Comparison of ENCODE assay signal across 19 mouse cellular contexts in the genomic region with DNA sequence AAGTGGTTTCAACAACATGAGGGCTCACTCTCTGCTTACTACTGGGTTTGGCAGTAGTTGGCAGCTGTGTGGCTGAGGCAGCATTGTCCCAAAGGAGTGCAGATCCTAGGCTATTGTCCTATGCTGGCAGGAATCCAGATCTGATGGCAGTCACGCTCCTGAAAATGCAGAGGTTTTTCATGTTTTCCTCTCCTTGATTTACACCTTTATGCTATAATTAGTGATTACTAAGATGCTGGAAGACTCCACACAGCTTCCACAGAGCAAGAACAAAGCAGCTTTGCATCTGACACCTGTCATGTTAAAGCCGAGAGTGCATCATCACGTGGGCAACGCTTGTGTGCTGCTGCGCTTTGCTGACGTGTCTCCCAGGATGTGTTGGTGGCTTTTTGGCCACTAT.
DNase-seq lines count a peak whose midpoint lies in the region; ATAC-seq and TF ChIP-seq lines count a peak whose summit lies in the region.
"Had no signal": no experiment of that assay in that cellular context is flagged by ENCODE, and none has a peak within 500 bp of the region (broad histone marks: within the 10 kb centered on the region; RNA-seq: fewer than 3 reads in every experiment).

No protein-coding gene starts in this region.

- DNase-seq in retina, adult 2 months (ENCODE audit: low read depth, low spot score) = peak; percentile 52
- no peak for DNase-seq in retina, embryonic 14.5 days (ENCODE audit: low spot score)
- DNase-seq in naive thymus-derived CD4-positive, alpha-beta T cell, adult 2 months (ENCODE audit: low read depth) = peak; percentile 53
- DNase-seq in liver = no peak
- DNase-seq in left cerebral cortex, adult 2 months (ENCODE audit: extremely low spot score in 1 of 2, low spot score in 2 of 2) = no peak
- DNase-seq: B cell, adult 2 months; cerebellum, adult 8-10 months; gastrocnemius, postnatal 25 days; kidney, adult 8-10 months; lung, postnatal 14 days had no signal

- peak overlapping the region; percentile 46; the same call in 1 of the 2 replicates for H3K27ac ChIP-seq in hindbrain, embryonic 15.5 days (replicated peaks)
- no peak overlapping the region for H3K27ac ChIP-seq in hindbrain, embryonic 16.5 days (ENCODE audit: low read depth, low read length)
- H3K27ac ChIP-seq in forebrain, embryonic 13.5 days = peak overlapping the region; percentile 55
- no peak overlapping the region for H3K27ac ChIP-seq in left cerebral cortex, adult 2 months
- H3K27ac ChIP-seq: heart, embryonic 13.5 days; limb, embryonic 12.5 days; liver, embryonic 15.5 days; neural tube, embryonic 12.5 days; stomach, postnatal 0 days had no signal

- no peak for ATAC-seq in hindbrain, embryonic 15.5 days (ENCODE audit: low FRiP score, low read depth)
- ATAC-seq in hindbrain, embryonic 16.5 days = no peak
- ATAC-seq in forebrain, embryonic 13.5 days = peak; percentile 62

- H3K27me3 ChIP-seq in hindbrain, embryonic 15.5 days = no peaks in the 10 kb centered on the region
- no peaks in the 10 kb centered on the region for H3K27me3 ChIP-seq in hindbrain, embryonic 16.5 days (replicated peaks; ENCODE audit: control insufficient read depth, insufficient read depth, low read length)
- no peaks in the 10 kb centered on the region for H3K27me3 ChIP-seq in forebrain, embryonic 13.5 days
- H3K27me3 ChIP-seq: embryonic facial prominence, embryonic 15.5 days; heart, embryonic 13.5 days; limb, embryonic 12.5 days; liver, embryonic 15.5 days; neural tube, embryonic 12.5 days had no signal

- H3K4me2 ChIP-seq in hindbrain, embryonic 15.5 days = no peak overlapping the region
- H3K4me2 ChIP-seq in hindbrain, embryonic 16.5 days (ENCODE audit: low read length) = no peak overlapping the region
- H3K4me2 ChIP-seq in forebrain, embryonic 13.5 days = no peak overlapping the region
- H3K4me2 ChIP-seq: embryonic facial prominence, embryonic 15.5 days; heart, embryonic 13.5 days; limb, embryonic 12.5 days; liver, embryonic 15.5 days; neural tube, embryonic 12.5 days had no signal

- H3K4me3 ChIP-seq in hindbrain, embryonic 15.5 days = no peak overlapping the region
- H3K4me3 ChIP-seq in hindbrain, embryonic 16.5 days (ENCODE audit: low read length) = no peak overlapping the region
- H3K4me3 ChIP-seq in forebrain, embryonic 13.5 days = no peak overlapping the region
- H3K4me3 ChIP-seq in left cerebral cortex, adult 2 months = no peak overlapping the region
- H3K4me3 ChIP-seq: embryonic facial prominence, embryonic 15.5 days; heart, embryonic 13.5 days; limb, embryonic 12.5 days; liver, embryonic 15.5 days; neural tube, embryonic 12.5 days had no signal

- TF ChIP-seq CTCF in left cerebral cortex, adult 2 months (IDR thresholded peaks at IDR 0.05) = no peak

- H3K36me3 ChIP-seq in hindbrain, embryonic 15.5 days = no peaks in the 10 kb centered on the region
- H3K36me3 ChIP-seq in hindbrain, embryonic 16.5 days (ENCODE audit: control insufficient read depth, insufficient read depth, low read length) = no peaks in the 10 kb centered on the region
- H3K36me3 ChIP-seq in forebrain, embryonic 13.5 days (ENCODE audit: poor library complexity, severe bottlenecking) = no peaks in the 10 kb centered on the region
- H3K36me3 ChIP-seq: embryonic facial prominence, embryonic 15.5 days; liver, embryonic 15.5 days; neural tube, embryonic 12.5 days had no signal

- WGBS in hindbrain, embryonic 15.5 days = 36% methylated on average over 6 of the region's 6 CpGs
- 29% methylated on average over 6 of the region's 6 CpGs for WGBS in hindbrain, embryonic 16.5 days
- WGBS in forebrain, embryonic 13.5 days = 41% methylated on average over 6 of the region's 6 CpGs

- no peaks in the 10 kb centered on the region for H3K9me3 ChIP-seq in hindbrain, embryonic 15.5 days
- H3K9me3 ChIP-seq in hindbrain, embryonic 16.5 days (ENCODE audit: control insufficient read depth, low read length) = no peaks in the 10 kb centered on the region
- H3K9me3 ChIP-seq in forebrain, embryonic 13.5 days (replicated peaks) = no peaks in the 10 kb centered on the region
- H3K9me3 ChIP-seq: embryonic facial prominence, embryonic 15.5 days; heart, embryonic 13.5 days; limb, embryonic 12.5 days; liver, embryonic 15.5 days; neural tube, embryonic 12.5 days had no signal

- no peak overlapping the region for H3K9ac ChIP-seq in hindbrain, embryonic 15.5 days
- no peak overlapping the region for H3K9ac ChIP-seq in hindbrain, embryonic 16.5 days (ENCODE audit: low read depth, low read length)
- H3K9ac ChIP-seq in forebrain, embryonic 13.5 days = no peak overlapping the region
- H3K9ac ChIP-seq: embryonic facial prominence, embryonic 15.5 days; heart, embryonic 13.5 days; limb, embryonic 12.5 days; liver, embryonic 15.5 days; neural tube, embryonic 12.5 days had no signal

- peaks cover 39% of the 10 kb centered on the region for H3K4me1 ChIP-seq in hindbrain, embryonic 15.5 days (replicated peaks)
- H3K4me1 ChIP-seq in hindbrain, embryonic 16.5 days (ENCODE audit: control insufficient read depth, insufficient read depth, low read depth, low read length) = peaks cover 26% of the 10 kb centered on the region
- peaks cover 56% of the 10 kb centered on the region for H3K4me1 ChIP-seq in forebrain, embryonic 13.5 days

- intact Hi-C loops in left cerebral cortex, adult 2 months (cut with DNase I) = no loop called here

Comparison
In these comparisons a context has a peak if more than half of its experiments do, and no peak if none do; other contexts are left out.
1. H3K27ac ChIP-seq: peak in hindbrain, embryonic 15.5 days (single experiment) and forebrain, embryonic 13.5 days (single experiment); none in hindbrain, embryonic 16.5 days (single experiment) and left cerebral cortex, adult 2 months (single experiment).
2. DNase-seq: peak in retina, adult 2 months (single experiment) and naive thymus-derived CD4-positive, alpha-beta T cell, adult 2 months (single experiment); none in retina, embryonic 14.5 days (single experiment), liver (single experiment) and left cerebral cortex, adult 2 months (0 of 2).